Mouse (Mus musculus): ENCODE measurements around the gene Zfp935. TPM values are rescaled to one million over a fixed set of nuclear protein-coding genes. Genes with fewer than 3 reads are reported as not detected.

Zfp935 gene
- polyA plus RNA-seq, 1 experiment from 2014 or later: not detected

Small RNA genes within 50 kb of the gene (microRNA-seq; reads per million reads assigned to microRNA genes)
- not detected for gene Gm22256 (ENCODE audit: borderline number of aligned reads)

Other genes starting within 250 kb of the Zfp935 start
- gene Gm3604, start 175.3 kb downstream of the Zfp935 start, polyA plus RNA-seq (2014; fragmentation: Nextera tagmentation; extraction: Ambion mirVana): 6.1 and 8.4 TPM in 2 replicates
- gene Gm49359, start 91.7 kb downstream of the Zfp935 start, polyA plus RNA-seq (2014; fragmentation: Nextera tagmentation; extraction: Ambion mirVana): 11.3 and 12.4 TPM in 2 replicates
- gene Zfp934, start 12.7 kb upstream of the Zfp935 start, polyA plus RNA-seq (2014; fragmentation: Nextera tagmentation; extraction: Ambion mirVana): 23.3 and 24.5 TPM in 2 replicates
- gene 6720489N17Rik, start 65.7 kb upstream of the Zfp935 start, polyA plus RNA-seq (2014; fragmentation: Nextera tagmentation; extraction: Ambion mirVana): 15.3 and 16.0 TPM in 2 replicates
- gene Platr25, start 202.2 kb upstream of the Zfp935 start, polyA plus RNA-seq (2014; fragmentation: Nextera tagmentation; extraction: Ambion mirVana): 34.8 and 35.5 TPM in 2 replicates
- 12.8 and 13.4 TPM in 2 replicates for gene Gm5141, start 227.3 kb upstream of the Zfp935 start, polyA plus RNA-seq (2014; fragmentation: Nextera tagmentation; extraction: Ambion mirVana)